Mouse (Mus musculus) midbrain, postnatal 0 days (tissue): ENCODE data around the gene Ccr1. TPM values are rescaled to one million over a fixed set of nuclear protein-coding genes. Genes with fewer than 3 reads are reported as not detected.
"Not testable (repeated sequence)": the region's sequence is repeated elsewhere in the genome, so short reads cannot be mapped to it uniquely, and the experiment has no call there.

Experiments used
- ATAC-seq: fragments of 200-750 bp; cut with Nextera tagmentation; 2 replicates; pipeline ENCODE4 v1.8.0; 2017; ENCODE audit warnings: moderate number of reproducible peaks, mild to moderate bottlenecking, moderate TSS enrichment, moderate library complexity; ENCODE audit not compliant: low FRiP score
- DNase-seq: peaks from one replicate; pipeline ENCODE4 v3.0.0-alpha.2; 2015; ENCODE audit warnings: low spot score
- H3K27ac ChIP-seq: fragments of 300-500 bp; sonication (generic); 2 replicates; pipeline ENCODE4 v1.5.1; 2014; ENCODE audit warnings: low read depth, mild to moderate bottlenecking, low read length, mixed read lengths
- H3K27me3 ChIP-seq: fragments of 300-500 bp; sonication (generic); 2 replicates; pipeline ENCODE4 v1.6.1; 2014; ENCODE audit warnings: low read length, control low read depth, mixed read lengths; ENCODE audit not compliant: insufficient read depth
- H3K36me3 ChIP-seq: fragments of 300-500 bp; sonication (generic); 2 replicates; pipeline ENCODE4 v1.6.1; 2014; ENCODE audit warnings: low read length, control low read depth, mixed read lengths; ENCODE audit not compliant: insufficient read depth
- H3K4me1 ChIP-seq: fragments of 300-500 bp; sonication (generic); 2 replicates; pipeline ENCODE4 v1.6.1; 2014; ENCODE audit warnings: mild to moderate bottlenecking, control low read depth, antibody characterized with exemption, low read length, mixed read lengths; ENCODE audit not compliant: insufficient read depth
- H3K4me2 ChIP-seq: fragments of 300-500 bp; sonication (generic); 2 replicates; pipeline ENCODE4 v1.6.1; 2014; ENCODE audit warnings: low read depth, mild to moderate bottlenecking, low read length, mixed read lengths; ENCODE audit not compliant: poor library complexity, severe bottlenecking
- H3K4me3 ChIP-seq: fragments of 300-500 bp; sonication (generic); 2 replicates; pipeline ENCODE4 v1.5.1; 2014; ENCODE audit warnings: low read depth, mild to moderate bottlenecking, low read length, moderate library complexity
- H3K9ac ChIP-seq: fragments of 300-500 bp; sonication (generic); replicated peaks from 2 replicates; pipeline ENCODE4 v1.6.1; 2014; ENCODE audit warnings: mild to moderate bottlenecking, low read length, moderate library complexity, mixed read lengths; ENCODE audit not compliant: poor library complexity, severe bottlenecking
- H3K9me3 ChIP-seq: fragments of 300-500 bp; sonication (generic); 2 replicates; pipeline ENCODE4 v1.6.1; 2016; ENCODE audit warnings: low read length, control low read depth
- CTCF ChIP-seq: IDR thresholded peaks from 2 replicates; pipeline ENCODE4 v1.5.1; 2016; ENCODE audit warnings: antibody characterized with exemption, mild to moderate bottlenecking
- WGBS: fragments of 180-500 bp; shearing (Covaris S2); extraction: QIAGEN DNeasy Blood & Tissue Kit; methylation state at CpG from one replicate; pipeline ENCODE4 v1.1.7; 2014; 5-methylcytosine and 5-hydroxymethylcytosine counted together
- polyA plus RNA-seq: library from polyadenylated mRNA; unstranded; fragments of >200 nt; fragmentation: Nextera tagmentation; extraction: Ambion mirVana; gene quantifications from 2 replicates; pipeline ENCODE4 v1.2.1, GENCODE M21; 2015
- total RNA-seq: library from RNA; depleted of rRNA; stranded (reverse); fragments of >200 nt; gene quantifications from 2 replicates; pipeline ENCODE4 v1.2.3, GENCODE M21; 2014

Ccr1 gene
- total and polyA plus RNA-seq, 2 experiments from 2014 or later, result 0.49 to 0.68 TPM

DNA sequence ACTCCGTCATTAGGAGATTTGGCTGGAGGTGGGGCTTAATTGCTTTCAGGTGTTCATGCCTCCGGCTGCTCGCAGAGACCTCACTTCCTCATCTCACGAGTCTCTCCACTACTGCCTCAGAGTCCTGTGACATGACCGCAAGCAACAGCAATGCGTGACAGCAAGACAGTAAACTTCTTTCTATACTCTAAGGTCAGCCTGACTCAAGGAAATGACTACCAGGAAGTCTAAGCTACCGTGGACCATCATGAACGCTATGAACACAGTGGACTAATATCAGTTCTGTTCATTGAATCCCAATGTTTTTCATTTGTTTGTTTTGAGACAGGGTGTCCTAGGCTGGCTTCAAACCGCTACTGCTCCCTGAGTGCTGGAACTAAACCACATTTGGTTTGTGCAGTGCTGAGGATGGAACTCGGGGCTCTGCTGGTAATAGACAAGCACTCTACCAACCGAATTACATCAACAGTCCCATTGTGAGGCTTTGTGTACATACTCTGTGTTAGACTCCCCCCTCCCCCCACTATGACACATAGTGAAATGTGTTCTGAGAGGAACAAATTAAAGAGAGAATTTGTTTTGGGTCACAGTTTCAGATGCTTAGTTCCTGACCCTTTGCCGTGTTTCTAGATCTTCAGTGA lies 40.3 kb downstream of the Ccr1 start:
- WGBS, result 83% methylated on average over 12 of the region's 12 CpGs
- TF ChIP-seq CTCF, result no peak
- H3K4me1 ChIP-seq, result no peaks in the 10 kb centered on the region
- H3K27me3 ChIP-seq, result no peaks in the 10 kb centered on the region
- ATAC-seq (no peak), DNase-seq (no peak)
- no peaks in the 10 kb centered on the region for H3K9me3 ChIP-seq
- H3K4me2 ChIP-seq, result no peak overlapping the region
- H3K4me3 ChIP-seq, result no peak overlapping the region
- H3K27ac ChIP-seq, result no peak overlapping the region
- H3K9ac ChIP-seq, result no peak overlapping the region
- H3K36me3 ChIP-seq, result no peaks in the 10 kb centered on the region

DNA sequence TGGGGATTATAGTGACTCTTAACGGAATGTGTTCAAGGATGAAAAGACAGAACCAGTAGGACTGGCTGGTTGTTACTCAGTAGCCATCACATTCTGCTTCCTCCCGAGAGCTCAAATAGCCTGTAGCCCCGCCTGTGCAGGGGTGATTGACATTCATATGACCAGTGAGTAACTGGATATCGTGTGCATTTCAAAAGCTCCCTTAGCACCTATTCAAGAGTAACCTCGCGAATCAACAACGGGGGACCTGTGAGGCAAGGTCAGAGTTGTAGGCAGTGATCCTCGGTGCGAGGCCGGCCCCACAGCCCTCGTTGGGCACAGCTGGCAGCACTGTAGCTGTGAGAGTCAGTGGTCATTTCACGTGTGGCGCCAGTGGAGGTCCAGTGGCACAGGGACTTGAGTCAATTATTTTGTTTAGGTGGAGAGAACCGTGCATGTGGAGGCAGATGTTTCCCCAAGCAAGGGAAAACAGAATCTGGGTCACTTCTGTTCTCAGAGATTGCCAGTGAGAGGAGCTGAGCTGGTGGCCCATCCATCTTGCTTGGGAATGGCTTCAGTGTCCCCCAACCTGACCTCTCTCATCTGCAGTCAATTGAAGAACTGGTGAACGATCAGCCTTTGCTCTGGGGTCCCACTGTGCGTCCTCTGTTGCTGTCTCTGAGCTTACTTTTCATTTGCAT lies 41.1 kb downstream of the Ccr1 start:
- DNase-seq (no peak), ATAC-seq (no peak)
- Histone ChIP-seq H3K4me1 (no peaks in the 10 kb centered on the region), H3K4me2 (no peak overlapping the region), H3K9me3 (no peaks in the 10 kb centered on the region), H3K27me3 (no peaks in the 10 kb centered on the region), H3K36me3 (no peaks in the 10 kb centered on the region), H3K27ac (no peak overlapping the region), H3K9ac (no peak overlapping the region), H3K4me3 (no peak overlapping the region)
- no peak for TF ChIP-seq CTCF
- WGBS, result 59% methylated on average over 16 of the region's 16 CpGs

DNA sequence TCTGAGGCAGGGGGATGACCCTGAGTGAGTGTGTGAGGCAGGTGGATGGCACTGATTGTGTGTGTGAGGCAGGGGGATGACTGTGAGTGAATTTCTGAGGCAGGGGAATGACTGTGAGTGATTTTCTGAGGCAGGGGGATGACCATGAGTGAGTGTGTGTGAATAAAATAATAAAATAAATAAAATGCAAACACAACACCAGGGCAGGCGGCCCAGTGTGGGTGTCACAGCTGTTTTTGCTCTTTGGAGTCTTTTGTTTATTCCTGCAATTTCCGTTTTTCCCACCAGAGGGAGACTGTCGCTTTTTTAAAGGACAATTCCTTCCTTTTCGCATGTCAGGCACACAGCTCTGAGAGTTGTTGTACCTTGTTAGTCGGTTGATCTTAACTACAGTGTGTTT lies 42.5 kb downstream of the Ccr1 start:
- 3% methylated on average over 5 of the region's 5 CpGs for WGBS
- TF ChIP-seq CTCF, result peak; percentile 83
- H3K36me3 ChIP-seq, H3K9ac ChIP-seq, H3K27me3 ChIP-seq, H3K9me3 ChIP-seq, ATAC-seq, H3K4me1 ChIP-seq, H3K27ac ChIP-seq: not testable (repeated sequence)
- DNase-seq, result peak; percentile 86
- peak overlapping the region; percentile 52 for H3K4me3 ChIP-seq
- H3K4me2 ChIP-seq, result peak overlapping the region; percentile 63

DNA sequence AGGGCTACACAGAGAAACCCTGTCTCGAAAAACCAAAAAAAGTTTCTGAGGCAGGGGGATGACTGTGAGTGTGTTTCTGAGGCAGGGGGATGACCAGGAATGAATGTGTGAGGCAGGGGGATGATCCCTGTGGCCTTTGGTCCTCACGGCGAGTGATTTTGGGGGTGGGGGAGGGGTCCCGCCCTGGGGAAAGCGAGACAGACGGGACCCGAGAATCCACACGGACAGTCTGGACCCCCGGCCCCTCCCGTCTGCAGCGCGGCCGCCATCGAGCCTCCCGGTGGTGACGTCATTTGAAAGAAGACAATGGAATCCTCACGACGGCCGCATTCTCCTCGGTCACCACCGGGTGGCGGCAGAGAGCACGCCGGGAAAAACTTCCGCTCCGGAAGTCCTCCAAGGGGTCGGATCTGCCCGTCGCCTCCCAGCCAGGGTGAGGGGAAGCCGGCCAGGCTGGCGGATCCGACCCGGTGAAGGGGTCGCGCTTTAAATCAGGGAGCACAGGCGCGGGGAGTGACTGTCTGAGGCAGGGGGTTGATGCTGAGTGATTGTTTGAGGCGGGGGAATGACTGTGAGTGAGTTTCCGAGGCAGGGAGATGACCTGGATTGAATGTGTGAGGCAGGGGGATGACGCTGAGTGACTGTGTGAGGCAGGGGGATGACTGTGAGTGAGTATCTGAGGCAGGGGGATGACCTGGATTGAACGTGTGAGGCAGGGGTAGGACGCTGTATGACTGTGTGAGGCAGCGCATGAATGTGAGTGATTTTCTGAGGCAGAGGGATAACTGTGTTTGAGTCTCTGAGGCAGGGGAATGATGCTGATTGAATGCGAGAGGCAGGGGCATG lies 43.2 kb downstream of the Ccr1 start:
- H3K27ac ChIP-seq, result peak overlapping the region; percentile 97
- ATAC-seq, result peak; percentile 90
- H3K9ac ChIP-seq, result peak overlapping the region; percentile 66
- DNase-seq, result peak; percentile 46
- no peaks in the 10 kb centered on the region for H3K4me1 ChIP-seq
- no peaks in the 10 kb centered on the region for H3K36me3 ChIP-seq
- peak; percentile 84 for TF ChIP-seq CTCF
- 3% methylated on average over 44 of the region's 44 CpGs for WGBS
- no peaks in the 10 kb centered on the region for H3K9me3 ChIP-seq
- peak overlapping the region; percentile 52 for H3K4me3 ChIP-seq
- H3K4me2 ChIP-seq, result peak overlapping the region; percentile 75
- no peaks in the 10 kb centered on the region for H3K27me3 ChIP-seq

DNA sequence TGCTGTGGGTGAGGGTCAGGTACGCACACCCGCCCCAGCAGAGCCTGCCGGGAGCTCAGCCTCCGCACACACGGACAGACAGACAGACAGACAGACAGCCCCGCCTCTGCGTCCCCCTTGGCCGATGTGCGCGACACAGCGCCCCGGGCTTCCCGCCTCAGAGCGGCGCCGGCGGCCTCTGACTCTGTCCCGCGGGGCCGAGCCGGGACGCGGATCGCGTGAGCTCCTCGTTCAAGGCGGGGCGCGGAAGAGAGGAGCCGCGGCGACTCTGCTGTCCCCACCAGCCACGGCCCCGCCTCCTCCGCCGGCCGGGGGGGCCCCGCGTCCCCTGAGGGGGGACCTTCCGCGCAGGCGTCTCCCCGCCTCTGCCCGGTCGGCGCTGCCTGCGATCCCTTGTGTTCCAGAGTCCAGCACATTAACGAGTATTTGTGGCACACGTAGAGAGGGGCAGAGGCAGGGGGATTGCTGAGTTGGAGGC lies 43.9 kb downstream of the Ccr1 start:
- Histone ChIP-seq H3K4me2 (peak overlapping the region; percentile 75), H3K9ac (peak overlapping the region; percentile 66), H3K36me3 (no peaks in the 10 kb centered on the region), H3K4me3 (peak overlapping the region; percentile 52), H3K27ac (peak overlapping the region; percentile 97), H3K9me3 (no peaks in the 10 kb centered on the region), H3K27me3 (no peaks in the 10 kb centered on the region), H3K4me1 (no peaks in the 10 kb centered on the region)
- ATAC-seq (peak; percentile 89), DNase-seq (peak; percentile 88)
- 2% methylated on average over 34 of the region's 49 CpGs for WGBS
- TF ChIP-seq CTCF, result no peak
